Mouse (Mus musculus): Measurements from ENCODE around the gene Ppm1h. TPM values are rescaled to one million over a fixed set of nuclear protein-coding genes. Genes with fewer than 3 reads are reported as not detected.

The Ppm1h gene
- polyA plus RNA-seq, 1 experiment from 2014 or later = 33.5 TPM

- no peak overlapping the region; the same call in 1 of the 2 replicates for H3K27ac ChIP-seq
- no peak overlapping the region for H3K9ac ChIP-seq (ENCODE audit: low read depth, low read length)
- WGBS = 47% methylated on average over 4 of the region's 4 CpGs
- DNase-seq (ENCODE audit: low spot score) = no peak
- no peak for TF ChIP-seq CTCF (IDR thresholded peaks at IDR 0.05; ENCODE audit: low read depth)
- no peaks in the 10 kb centered on the region for H3K9me3 ChIP-seq (replicated peaks; ENCODE audit: low read length)
- H3K27me3 ChIP-seq (ENCODE audit: insufficient read depth, low read length) = no peaks in the 10 kb centered on the region
- H3K4me3 ChIP-seq (replicated peaks; ENCODE audit: low read depth, low read length) = no peak overlapping the region
- no peak for ATAC-seq (replicated peaks; ENCODE audit: low FRiP score, low read depth)
- 0 out of 2 replicates have a peak, but pooled peaks cover 3% of the 10 kb centered on the region for H3K4me1 ChIP-seq (replicated peaks; ENCODE audit: insufficient read depth, low read length)
- H3K36me3 ChIP-seq (ENCODE audit: insufficient read depth, low read length) = no peaks in the 10 kb centered on the region
- peak overlapping the region; percentile 8; the same call in 1 of the 2 replicates for H3K4me2 ChIP-seq (ENCODE audit: low read length)
These were observed 2.5 kb downstream of the Ppm1h start for GRCm38 (mm10) chr10:122681085-122681408.

GRCm38 (mm10) chr10:122683819-122684330 lies 5.3 kb downstream of the Ppm1h start:
- ATAC-seq (replicated peaks; ENCODE audit: low FRiP score, low read depth) (no peak), DNase-seq (ENCODE audit: low spot score) (no peak)
- Histone ChIP-seq H3K4me1 (replicated peaks; ENCODE audit: insufficient read depth, low read length) (no peaks in the 10 kb centered on the region), H3K27me3 (ENCODE audit: insufficient read depth, low read length) (no peaks in the 10 kb centered on the region), H3K36me3 (ENCODE audit: insufficient read depth, low read length) (no peaks in the 10 kb centered on the region), H3K4me3 (replicated peaks; ENCODE audit: low read depth, low read length) (no peak overlapping the region), H3K9me3 (replicated peaks; ENCODE audit: low read length) (no peaks in the 10 kb centered on the region), H3K4me2 (ENCODE audit: low read length) (no peak overlapping the region), H3K27ac (no peak overlapping the region), H3K9ac (ENCODE audit: low read depth, low read length) (no peak overlapping the region)
- no peak for TF ChIP-seq CTCF (IDR thresholded peaks at IDR 0.05; ENCODE audit: low read depth)
- 47% methylated on average over 5 of the region's 5 CpGs for WGBS

GRCm38 (mm10) chr10:122685297-122685696 lies 6.7 kb downstream of the Ppm1h start:
- WGBS = 30% methylated on average over 1 of the region's 1 CpGs
- no peaks in the 10 kb centered on the region for H3K27me3 ChIP-seq (ENCODE audit: insufficient read depth, low read length)
- H3K9me3 ChIP-seq (replicated peaks; ENCODE audit: low read length) = no peaks in the 10 kb centered on the region
- no peaks in the 10 kb centered on the region for H3K36me3 ChIP-seq (ENCODE audit: insufficient read depth, low read length)
- no peak overlapping the region for H3K4me3 ChIP-seq (replicated peaks; ENCODE audit: low read depth, low read length)
- no peak for DNase-seq (ENCODE audit: low spot score)
- no peak for ATAC-seq (replicated peaks; ENCODE audit: low FRiP score, low read depth)
- TF ChIP-seq CTCF (IDR thresholded peaks at IDR 0.05; ENCODE audit: low read depth) = no peak
- H3K4me2 ChIP-seq (ENCODE audit: low read length) = no peak overlapping the region
- H3K4me1 ChIP-seq (replicated peaks; ENCODE audit: insufficient read depth, low read length) = no peaks in the 10 kb centered on the region
- no peak overlapping the region for H3K9ac ChIP-seq (ENCODE audit: low read depth, low read length)
- no peak overlapping the region for H3K27ac ChIP-seq

- no peak for DNase-seq (ENCODE audit: low spot score)
- TF ChIP-seq CTCF (IDR thresholded peaks at IDR 0.05; ENCODE audit: low read depth) = no peak
- Histone ChIP-seq H3K27me3 (ENCODE audit: insufficient read depth, low read length) (no peaks in the 10 kb centered on the region), H3K4me2 (ENCODE audit: low read length) (no peak overlapping the region), H3K4me1 (replicated peaks; ENCODE audit: insufficient read depth, low read length) (no peaks in the 10 kb centered on the region), H3K9ac (ENCODE audit: low read depth, low read length) (no peak overlapping the region), H3K27ac (no peak overlapping the region), H3K4me3 (replicated peaks; ENCODE audit: low read depth, low read length) (no peak overlapping the region), H3K9me3 (replicated peaks; ENCODE audit: low read length) (no peaks in the 10 kb centered on the region), H3K36me3 (ENCODE audit: insufficient read depth, low read length) (no peaks in the 10 kb centered on the region)
- no peak for ATAC-seq (replicated peaks; ENCODE audit: low FRiP score, low read depth)
- WGBS = 91% methylated on average over 19 of the region's 19 CpGs
These were observed 7.4 kb downstream of the Ppm1h start for GRCm38 (mm10) chr10:122685836-122686531.

GRCm38 (mm10) chr10:122690698-122691097 lies 12.1 kb downstream of the Ppm1h start:
- 58% methylated on average over 6 of the region's 6 CpGs for WGBS

GRCm38 (mm10) chr10:122693158-122693777 lies 14.7 kb downstream of the Ppm1h start:
- no peaks in the 10 kb centered on the region for H3K9me3 ChIP-seq (replicated peaks; ENCODE audit: low read length)
- no peaks in the 10 kb centered on the region for H3K27me3 ChIP-seq (ENCODE audit: insufficient read depth, low read length)
- no peaks in the 10 kb centered on the region; the same call in 1 of the 2 replicates for H3K4me1 ChIP-seq (replicated peaks; ENCODE audit: insufficient read depth, low read length)
- no peak overlapping the region for H3K4me3 ChIP-seq (replicated peaks; ENCODE audit: low read depth, low read length)
- 71% methylated on average over 12 of the region's 12 CpGs for WGBS
- DNase-seq (ENCODE audit: low spot score) (no peak), ATAC-seq (replicated peaks; ENCODE audit: low FRiP score, low read depth) (no peak)
- no peak overlapping the region for H3K9ac ChIP-seq (ENCODE audit: low read depth, low read length)
- H3K27ac ChIP-seq = no peak overlapping the region
- TF ChIP-seq CTCF (IDR thresholded peaks at IDR 0.05; ENCODE audit: low read depth) = no peak
- no peaks in the 10 kb centered on the region for H3K36me3 ChIP-seq (ENCODE audit: insufficient read depth, low read length)
- no peak overlapping the region for H3K4me2 ChIP-seq (ENCODE audit: low read length)

More at GRCm38 (mm10) chr10:122690698-122691097, 12.1 kb downstream of the Ppm1h start:
- no peak overlapping the region for H3K9ac ChIP-seq (ENCODE audit: low read depth, low read length)
- ATAC-seq (replicated peaks; ENCODE audit: low FRiP score, low read depth) (no peak), DNase-seq (ENCODE audit: low spot score) (no peak)
- no peak for TF ChIP-seq CTCF (IDR thresholded peaks at IDR 0.05; ENCODE audit: low read depth)
- H3K27ac ChIP-seq = no peak overlapping the region
- no peaks in the 10 kb centered on the region; the same call in 1 of the 2 replicates for H3K4me1 ChIP-seq (replicated peaks; ENCODE audit: insufficient read depth, low read length)
- H3K9me3 ChIP-seq (replicated peaks; ENCODE audit: low read length) = no peaks in the 10 kb centered on the region
- no peaks in the 10 kb centered on the region for H3K27me3 ChIP-seq (ENCODE audit: insufficient read depth, low read length)
- no peak overlapping the region for H3K4me3 ChIP-seq (replicated peaks; ENCODE audit: low read depth, low read length)
- H3K4me2 ChIP-seq (ENCODE audit: low read length) = no peak overlapping the region
- H3K36me3 ChIP-seq (ENCODE audit: insufficient read depth, low read length) = no peaks in the 10 kb centered on the region
